Mouse (Mus musculus): Measurements from ENCODE around the gene Crybb1. TPM values are rescaled to one million over a fixed set of nuclear protein-coding genes. Genes with fewer than 3 reads are reported as not detected.
A peak's percentile ranks its signal among the peaks of the same experiment; 100 is the strongest.

The Crybb1 gene
- total RNA-seq, 2 experiments from 2014 or later: 1.2 to 4.2 TPM

DNA sequence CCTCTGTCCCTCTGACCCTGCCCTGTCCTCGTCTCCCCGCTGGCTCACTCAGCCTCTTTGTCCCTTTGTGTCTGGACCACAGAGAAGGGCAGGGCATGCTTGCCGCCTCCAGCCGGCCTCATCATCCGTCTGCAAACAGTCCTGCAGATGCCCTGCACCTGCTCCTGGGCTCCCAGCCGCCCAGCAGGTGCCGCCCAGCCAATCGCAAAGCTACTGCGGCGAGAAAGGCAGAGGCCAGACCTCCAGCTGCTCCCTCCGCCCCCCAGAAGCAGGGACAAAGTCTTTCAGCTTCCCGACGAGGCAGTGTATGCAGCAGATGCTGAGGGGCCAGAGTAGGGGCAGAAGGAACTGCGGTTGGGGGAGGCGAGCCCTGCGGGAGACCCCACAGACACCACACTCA is 18.2 kb upstream of the Crybb1 start:
- no peak for ATAC-seq (ENCODE audit: poor library complexity, severe bottlenecking)

- no peak for ATAC-seq (ENCODE audit: poor library complexity, severe bottlenecking)
Measured at GRCm38 (mm10) chr5:112237866-112238570, 17.6 kb upstream of the Crybb1 start.

GRCm38 (mm10) chr5:112238781-112239482 is 16.7 kb upstream of the Crybb1 start:
- no peak for ATAC-seq (ENCODE audit: poor library complexity, severe bottlenecking)

DNA sequence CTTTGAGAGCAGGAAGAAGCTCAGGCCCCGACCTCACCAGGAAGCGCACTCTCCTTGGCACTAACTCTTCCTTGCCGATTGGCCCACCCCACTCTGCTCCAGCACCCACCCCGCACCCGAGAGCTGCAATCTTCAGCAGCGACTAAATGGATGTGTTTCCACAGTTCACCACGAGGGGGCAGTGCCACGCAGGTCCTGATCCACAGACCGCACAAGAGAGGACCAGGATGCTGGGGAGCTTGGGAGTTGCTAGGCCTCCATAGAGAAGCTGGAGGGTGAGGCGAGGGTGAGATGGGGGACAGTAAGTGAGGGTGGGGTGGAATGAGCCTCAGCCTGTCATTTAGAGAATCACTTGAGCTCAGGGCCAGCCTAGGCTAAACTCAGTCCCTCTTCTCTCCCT is 14.9 kb upstream of the Crybb1 start:
- ATAC-seq (ENCODE audit: poor library complexity, severe bottlenecking): peak; percentile 91

- no peak for ATAC-seq (ENCODE audit: poor library complexity, severe bottlenecking)
Measured at GRCm38 (mm10) chr5:112241849-112242248, 13.8 kb upstream of the Crybb1 start.

DNA sequence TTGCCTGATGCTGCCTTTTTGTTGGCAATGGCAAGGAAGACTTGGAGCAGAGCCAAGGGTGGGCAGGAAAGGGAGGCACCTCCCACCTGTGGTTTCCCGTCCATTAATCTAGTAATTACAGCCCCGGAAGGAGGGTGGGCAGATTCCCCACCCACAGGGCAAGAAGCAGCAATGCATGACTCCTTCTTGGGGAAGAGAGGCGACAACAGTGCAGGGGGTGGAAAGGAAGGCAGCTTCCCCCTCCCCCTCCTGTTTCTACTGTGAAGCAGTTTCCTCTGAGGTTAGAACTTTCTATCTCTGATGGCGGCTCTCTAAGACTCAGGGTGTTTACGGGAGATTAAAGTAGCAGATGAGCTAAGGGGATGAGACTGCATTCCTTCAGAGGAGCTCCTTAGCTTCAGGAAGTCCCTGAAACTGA is 13.2 kb upstream of the Crybb1 start:
- ATAC-seq (ENCODE audit: poor library complexity, severe bottlenecking): peak; percentile 43

GRCm38 (mm10) chr5:112243041-112243440 is 12.6 kb upstream of the Crybb1 start:
- ATAC-seq (ENCODE audit: poor library complexity, severe bottlenecking): no peak

GRCm38 (mm10) chr5:112243539-112244274 is 11.9 kb upstream of the Crybb1 start:
- ATAC-seq (ENCODE audit: poor library complexity, severe bottlenecking): no peak

- ATAC-seq (ENCODE audit: poor library complexity, severe bottlenecking): no peak
Measured at GRCm38 (mm10) chr5:112244275-112244562, 11.4 kb upstream of the Crybb1 start.

- ATAC-seq (ENCODE audit: poor library complexity, severe bottlenecking): no peak
Measured at GRCm38 (mm10) chr5:112244890-112245615, 10.6 kb upstream of the Crybb1 start.

GRCm38 (mm10) chr5:112247399-112247798 is 8.2 kb upstream of the Crybb1 start:
- ATAC-seq (ENCODE audit: poor library complexity, severe bottlenecking): no peak

DNA sequence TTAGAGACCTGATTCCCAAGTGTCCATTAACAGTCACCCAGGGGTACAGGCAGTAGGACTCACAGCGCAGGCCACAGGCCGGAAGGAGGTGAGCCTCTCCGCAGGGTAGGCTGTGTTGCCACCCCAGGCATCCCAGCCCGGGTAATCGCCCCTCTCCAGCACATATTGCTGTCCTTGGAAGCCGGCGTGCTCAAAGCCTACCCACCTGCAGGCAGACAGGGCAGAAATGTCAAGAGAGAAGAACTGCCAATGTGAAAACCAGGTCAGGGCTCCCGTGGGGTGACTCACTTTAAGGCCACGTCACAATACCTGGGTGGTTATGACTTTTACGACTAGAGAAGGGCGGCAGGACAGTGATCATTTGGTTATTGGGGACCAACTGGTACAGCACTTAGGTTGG is 6.5 kb upstream of the Crybb1 start:
- no peak for ATAC-seq (ENCODE audit: poor library complexity, severe bottlenecking)

DNA sequence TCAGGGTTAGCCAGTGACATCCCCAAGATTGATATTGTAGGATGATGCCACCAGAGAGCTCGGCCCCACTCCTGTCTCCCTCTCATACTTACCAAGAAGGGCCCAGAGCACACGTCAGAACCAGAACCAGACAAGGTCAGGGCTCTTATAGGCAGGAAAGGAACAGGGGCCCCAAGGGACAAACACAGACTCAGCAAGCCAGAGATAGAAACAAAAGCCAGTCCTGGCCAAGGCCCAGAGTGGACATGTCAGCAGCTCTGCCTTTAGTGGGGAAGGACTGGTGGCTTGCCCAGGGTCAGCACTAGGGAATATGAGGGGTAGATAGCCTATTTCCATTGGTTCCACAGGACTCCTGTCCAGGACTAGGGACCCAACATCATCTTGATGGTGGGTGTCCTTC is 3.2 kb upstream of the Crybb1 start, which contains the start of gene Cryba4:
Cryba4 (minus strand) TSS at position 119 of the 400 bp plus-strand sequence.
- ATAC-seq (ENCODE audit: poor library complexity, severe bottlenecking): no peak

DNA sequence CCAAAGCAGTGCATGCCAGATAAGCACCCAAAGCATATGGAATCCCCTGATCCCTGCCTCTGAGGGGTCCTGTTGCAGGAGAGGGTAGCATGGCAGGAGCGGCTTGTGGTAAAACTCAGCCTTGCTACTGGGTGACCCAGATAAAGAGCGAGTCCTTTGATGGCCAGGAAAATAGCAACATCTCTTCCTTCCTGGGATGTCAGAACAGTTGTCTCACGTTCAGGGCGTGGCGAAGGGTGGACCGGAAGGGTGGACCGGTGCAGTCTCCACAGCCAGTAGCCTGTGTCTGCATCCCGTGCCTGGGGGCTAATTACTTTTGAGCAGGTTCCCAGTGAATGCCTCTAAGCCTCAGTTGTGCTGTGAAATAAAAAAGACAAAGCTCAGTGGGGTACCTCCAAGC is 2.4 kb upstream of the Crybb1 start:
- ATAC-seq (ENCODE audit: poor library complexity, severe bottlenecking): peak; percentile 74

DNA sequence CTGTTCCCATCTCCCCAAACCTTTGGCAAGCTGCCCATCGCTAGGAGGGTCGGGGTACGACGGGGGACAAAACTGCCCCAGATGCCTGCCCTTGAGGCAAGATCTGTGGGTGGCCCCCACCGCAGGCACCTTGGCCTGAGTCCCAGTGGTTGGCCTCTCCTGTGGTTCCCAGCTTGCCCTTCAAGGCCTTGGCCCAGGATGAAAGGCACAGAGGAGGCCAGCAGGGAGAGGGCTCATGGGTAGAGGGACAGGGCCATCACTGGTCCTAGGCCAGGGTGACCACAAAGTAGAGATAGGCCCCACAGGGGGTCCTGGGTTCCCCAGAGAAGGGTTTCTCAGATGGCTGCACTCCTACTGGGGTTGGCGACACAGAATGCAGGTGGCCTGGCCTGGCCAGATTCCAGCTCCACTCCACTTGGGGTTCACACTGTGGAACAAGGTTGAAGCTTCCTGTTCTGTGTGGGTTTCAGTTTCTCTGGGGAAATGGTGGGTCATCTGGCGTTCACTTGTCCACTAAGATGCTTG is 1.3 kb upstream of the Crybb1 start:
- ATAC-seq (ENCODE audit: poor library complexity, severe bottlenecking): peak; percentile 63

DNA sequence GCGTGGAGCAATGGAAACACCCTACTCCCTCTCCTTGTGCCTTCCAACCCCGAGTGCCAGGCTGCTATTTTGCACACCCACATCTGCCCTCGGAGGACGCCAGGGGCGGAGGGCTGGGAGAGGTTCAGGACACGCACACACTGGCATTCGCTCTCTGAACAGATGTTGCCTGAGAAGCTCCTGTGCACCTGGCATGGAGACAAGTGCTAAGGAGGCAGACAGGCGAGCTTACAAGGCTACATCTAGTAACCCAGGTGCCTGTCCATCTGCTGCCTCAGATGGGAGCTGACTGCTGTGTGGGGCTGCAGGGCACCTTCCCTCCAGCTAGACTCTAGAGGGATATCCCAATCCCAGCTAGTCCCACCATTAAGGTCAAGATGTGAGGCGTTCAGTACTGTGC is 842 bp downstream of the Crybb1 start:
- no peak for ATAC-seq (ENCODE audit: poor library complexity, severe bottlenecking)

DNA sequence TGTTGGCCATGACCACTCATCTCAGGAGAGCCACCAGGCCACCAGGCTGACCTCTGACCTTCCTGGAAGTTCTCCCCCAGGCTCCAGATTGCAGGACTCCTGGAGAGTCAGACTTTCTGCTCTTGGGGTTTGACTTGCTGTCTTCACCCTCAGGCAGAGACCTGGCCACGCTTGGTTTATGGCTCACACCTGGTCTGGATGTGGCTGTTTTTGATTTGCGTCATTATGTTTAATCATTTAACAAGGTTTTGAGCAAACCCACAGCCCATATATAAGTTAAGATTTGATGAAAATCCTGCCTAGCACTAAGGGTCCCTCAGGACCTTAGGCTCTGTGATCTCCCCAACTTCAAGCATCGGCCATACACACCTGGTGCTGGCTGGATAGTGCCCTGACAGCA is 2.3 kb downstream of the Crybb1 start:
- ATAC-seq (ENCODE audit: poor library complexity, severe bottlenecking): no peak

DNA sequence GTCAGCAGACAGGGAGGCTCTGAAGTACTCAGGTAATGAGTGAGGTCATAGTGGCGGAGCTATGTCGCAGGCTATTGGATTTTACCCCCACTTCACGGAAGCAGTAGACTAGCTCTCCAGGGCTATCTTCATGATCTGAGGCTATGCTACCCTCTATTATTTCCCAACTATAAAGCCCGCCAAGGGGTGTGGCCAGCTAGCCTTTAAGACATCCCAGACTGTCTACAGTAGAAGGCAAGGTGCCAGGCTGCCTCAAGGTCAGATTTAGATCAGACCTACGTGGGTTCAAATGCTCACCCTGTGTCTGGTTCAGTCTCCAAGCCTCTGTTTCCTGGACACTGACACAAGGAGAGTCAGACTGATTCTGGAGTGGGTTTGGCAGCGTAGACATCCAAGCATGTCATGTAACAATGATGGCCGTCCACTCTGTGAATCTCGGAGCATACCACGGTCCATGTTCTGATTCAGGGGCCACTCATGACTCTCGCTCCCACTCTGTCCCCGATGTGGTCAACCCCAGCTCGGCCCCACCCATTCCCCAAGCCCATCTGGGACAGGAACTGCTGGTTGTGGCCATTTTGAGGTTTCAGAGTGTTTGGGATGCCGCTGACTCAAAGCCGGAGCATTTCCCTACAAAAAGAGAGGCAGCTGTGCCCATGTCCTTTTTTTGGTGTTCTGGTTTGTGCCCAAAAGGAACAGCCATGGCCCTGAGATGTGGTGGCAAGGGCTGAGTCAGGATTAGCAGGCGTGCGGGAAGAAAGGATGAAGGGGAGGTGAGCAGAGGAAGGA is 4.4 kb downstream of the Crybb1 start:
- peak; percentile 63 for ATAC-seq (ENCODE audit: poor library complexity, severe bottlenecking)

GRCm38 (mm10) chr5:112260818-112261217 is 5.2 kb downstream of the Crybb1 start:
- no peak for ATAC-seq (ENCODE audit: poor library complexity, severe bottlenecking)

- ATAC-seq (ENCODE audit: poor library complexity, severe bottlenecking): no peak
Measured at GRCm38 (mm10) chr5:112264099-112264498, 8.5 kb downstream of the Crybb1 start.
